Mouse (Mus musculus) liver, embryonic 14.5 days (tissue): Measurements from ENCODE around the gene Fxyd3.

Source experiments
- CTCF ChIP-seq: IDR thresholded peaks from 2 replicates; pipeline ENCODE4 v1.5.1; 2016; ENCODE audit warnings: antibody characterized with exemption, low read depth, control low read depth
- EP300 ChIP-seq: IDR thresholded peaks from 2 replicates; pipeline ENCODE4 v1.6.1; 2016; ENCODE audit warnings: antibody characterized with exemption, low read depth

- TF ChIP-seq CTCF, result no peak
- TF ChIP-seq EP300, result no peak
These were observed 38.8 kb downstream of the Fxyd3 start for GRCm38 (mm10) chr7:31037675-31038074.
